ENCODE assay signal across 19 mouse cellular contexts in genomic region chr7:4764946-4765710, GRCm38 (mm10). TPM values are rescaled to one million over a fixed set of nuclear protein-coding genes. Genes with fewer than 3 reads are reported as not detected.
A peak's percentile ranks its signal among the peaks of the same experiment; 100 is the strongest.
DNase-seq lines count a peak whose midpoint lies in the region; ATAC-seq and TF ChIP-seq lines count a peak whose summit lies in the region.
"Had no signal": no experiment of that assay in that cellular context is flagged by ENCODE, and none has a peak within 500 bp of the region (broad histone marks: within the 10 kb centered on the region; RNA-seq: fewer than 3 reads in every experiment).

No protein-coding gene starts in this region.

- 0 out of 2 replicates have a peak, but pooled peaks cover 3% of the 10 kb centered on the region for H3K4me1 ChIP-seq in forebrain, embryonic 14.5 days (ENCODE audit: control insufficient read depth, insufficient read depth, low read length)
- H3K4me1 ChIP-seq in forebrain, embryonic 11.5 days (replicated peaks; ENCODE audit: control insufficient read depth, insufficient read depth, low read length): peaks cover 12% of the 10 kb centered on the region
- H3K4me1 ChIP-seq in limb, embryonic 12.5 days (replicated peaks): no peaks in the 10 kb centered on the region
- H3K4me1 ChIP-seq in limb, embryonic 10.5 days: peaks cover 11% of the 10 kb centered on the region; the same call in 1 of the 2 replicates
- no peaks in the 10 kb centered on the region for H3K4me1 ChIP-seq in ES-Bruce4 (ENCODE audit: control insufficient read depth, insufficient read depth, low read length)
- H3K4me1 ChIP-seq in liver, embryonic 15.5 days (replicated peaks): no peaks in the 10 kb centered on the region
- no peaks in the 10 kb centered on the region for H3K4me1 ChIP-seq in midbrain, embryonic 16.5 days (ENCODE audit: control insufficient read depth, insufficient read depth, low read length)
- H3K4me1 ChIP-seq: lung, embryonic 15.5 days had no signal

- no peak overlapping the region for H3K4me3 ChIP-seq in forebrain, embryonic 14.5 days (ENCODE audit: low read depth, low read length)
- no peak overlapping the region for H3K4me3 ChIP-seq in forebrain, embryonic 11.5 days (ENCODE audit: low read depth, low read length)
- H3K4me3 ChIP-seq in limb, embryonic 12.5 days (replicated peaks): no peak overlapping the region
- H3K4me3 ChIP-seq in limb, embryonic 10.5 days: no peak overlapping the region
- no peak overlapping the region for H3K4me3 ChIP-seq in ES-Bruce4 (ENCODE audit: low read depth, low read length)
- H3K4me3 ChIP-seq in liver, embryonic 15.5 days (replicated peaks): no peak overlapping the region
- H3K4me3 ChIP-seq in midbrain, embryonic 16.5 days (ENCODE audit: low read depth, low read length): no peak overlapping the region
- H3K4me3 ChIP-seq: embryonic facial prominence, embryonic 15.5 days; heart, embryonic 10.5 days; lung, embryonic 15.5 days had no signal

- no peak overlapping the region for H3K4me2 ChIP-seq in forebrain, embryonic 14.5 days (ENCODE audit: low read length)
- H3K4me2 ChIP-seq in forebrain, embryonic 11.5 days (ENCODE audit: low read depth, low read length, severe bottlenecking): no peak overlapping the region
- peak overlapping the region; percentile 7; the same call in 1 of the 2 replicates for H3K4me2 ChIP-seq in limb, embryonic 12.5 days
- H3K4me2 ChIP-seq in liver, embryonic 15.5 days: 0 out of 2 replicates have a peak overlapping the region, but pooled peaks have one; percentile 8
- H3K4me2 ChIP-seq in midbrain, embryonic 16.5 days (ENCODE audit: low read length): no peak overlapping the region
- H3K4me2 ChIP-seq: embryonic facial prominence, embryonic 15.5 days; lung, embryonic 15.5 days had no signal

- no peak for TF ChIP-seq POLR2A in ES-Bruce4 (IDR thresholded peaks at IDR 0.05; ENCODE audit: insufficient read depth, low read length)

- H3K9ac ChIP-seq in forebrain, embryonic 14.5 days (ENCODE audit: low read length): no peak overlapping the region; the same call in 1 of the 2 replicates
- H3K9ac ChIP-seq in forebrain, embryonic 11.5 days (ENCODE audit: low read length): no peak overlapping the region
- peak overlapping the region; percentile 14; the same call in 1 of the 2 replicates for H3K9ac ChIP-seq in limb, embryonic 12.5 days (replicated peaks)
- no peak overlapping the region for H3K9ac ChIP-seq in ES-Bruce4 (ENCODE audit: low read depth, poor library complexity, severe bottlenecking)
- no peak overlapping the region for H3K9ac ChIP-seq in liver, embryonic 15.5 days
- H3K9ac ChIP-seq in midbrain, embryonic 16.5 days (ENCODE audit: low read depth, low read length): no peak overlapping the region
- H3K9ac ChIP-seq: embryonic facial prominence, embryonic 15.5 days; lung, embryonic 15.5 days had no signal

- whole genome bisulfite sequencing in forebrain, embryonic 14.5 days: 4% methylated on average over 4 of the region's 4 CpGs
- WGBS in forebrain, embryonic 11.5 days: 10% methylated on average over 4 of the region's 4 CpGs
- 19% methylated on average over 4 of the region's 4 CpGs for WGBS in limb, embryonic 12.5 days
- WGBS in limb, embryonic 10.5 days: 35% methylated on average over 4 of the region's 4 CpGs
- 21% methylated on average over 4 of the region's 4 CpGs for WGBS in liver, embryonic 15.5 days (ENCODE audit: insufficient replicate concordance)
- WGBS in midbrain, embryonic 16.5 days: 11% methylated on average over 4 of the region's 4 CpGs

- no peak for TF ChIP-seq CTCF in ES-Bruce4 (IDR thresholded peaks at IDR 0.05; ENCODE audit: low read depth, low read length)

- ATAC-seq in forebrain, embryonic 14.5 days: no peak
- no peak for ATAC-seq in forebrain, embryonic 11.5 days (replicated peaks; ENCODE audit: low FRiP score)
- ATAC-seq in limb, embryonic 12.5 days (ENCODE audit: insufficient number of reproducible peaks, insufficient read depth, low FRiP score, low TSS enrichment, low read depth): no peak
- ATAC-seq in liver, embryonic 15.5 days (ENCODE audit: insufficient read depth): no peak
- no peak for ATAC-seq in midbrain, embryonic 16.5 days
- ATAC-seq: hindbrain, postnatal 0 days had no signal

- H3K27me3 ChIP-seq in forebrain, embryonic 14.5 days (replicated peaks; ENCODE audit: control insufficient read depth, insufficient read depth, low read length): no peaks in the 10 kb centered on the region
- no peaks in the 10 kb centered on the region for H3K27me3 ChIP-seq in forebrain, embryonic 11.5 days (ENCODE audit: control insufficient read depth, insufficient read depth, low read length)
- no peaks in the 10 kb centered on the region for H3K27me3 ChIP-seq in limb, embryonic 12.5 days
- no peaks in the 10 kb centered on the region for H3K27me3 ChIP-seq in limb, embryonic 10.5 days (ENCODE audit: low read depth, poor library complexity, severe bottlenecking)
- H3K27me3 ChIP-seq in ES-Bruce4 (ENCODE audit: control insufficient read depth, insufficient read depth, low read length, poor library complexity, severe bottlenecking): no peaks in the 10 kb centered on the region
- H3K27me3 ChIP-seq in liver, embryonic 15.5 days: peaks cover 38% of the 10 kb centered on the region
- H3K27me3 ChIP-seq in midbrain, embryonic 16.5 days (ENCODE audit: control insufficient read depth, insufficient read depth, low read depth, low read length): no peaks in the 10 kb centered on the region
- H3K27me3 ChIP-seq: embryonic facial prominence, embryonic 15.5 days had no signal

- H3K36me3 ChIP-seq in forebrain, embryonic 14.5 days (ENCODE audit: control insufficient read depth, insufficient read depth, low read length): no peaks in the 10 kb centered on the region
- H3K36me3 ChIP-seq in forebrain, embryonic 11.5 days (ENCODE audit: control insufficient read depth, insufficient read depth, low read length): no peaks in the 10 kb centered on the region
- no peaks in the 10 kb centered on the region for H3K36me3 ChIP-seq in limb, embryonic 12.5 days
- no peaks in the 10 kb centered on the region for H3K36me3 ChIP-seq in limb, embryonic 10.5 days
- H3K36me3 ChIP-seq in ES-Bruce4 (ENCODE audit: control insufficient read depth, insufficient read depth, low read length, poor library complexity, severe bottlenecking): no peaks in the 10 kb centered on the region
- no peaks in the 10 kb centered on the region for H3K36me3 ChIP-seq in liver, embryonic 15.5 days (replicated peaks)
- no peaks in the 10 kb centered on the region for H3K36me3 ChIP-seq in midbrain, embryonic 16.5 days (ENCODE audit: control insufficient read depth, insufficient read depth, low read length)
- H3K36me3 ChIP-seq: embryonic facial prominence, embryonic 15.5 days; heart, embryonic 10.5 days; lung, embryonic 15.5 days had no signal

- H3K27ac ChIP-seq in forebrain, embryonic 14.5 days (ENCODE audit: low read depth, low read length): no peak overlapping the region
- no peak overlapping the region for H3K27ac ChIP-seq in forebrain, embryonic 11.5 days (ENCODE audit: low read depth, low read length)
- H3K27ac ChIP-seq in limb, embryonic 12.5 days: no peak overlapping the region
- H3K27ac ChIP-seq in limb, embryonic 10.5 days: no peak overlapping the region
- peak overlapping the region; percentile 5; the same call in 1 of the 2 replicates for H3K27ac ChIP-seq in ES-Bruce4 (ENCODE audit: insufficient read depth, low read length)
- no peak overlapping the region for H3K27ac ChIP-seq in liver, embryonic 15.5 days (replicated peaks)
- no peak overlapping the region for H3K27ac ChIP-seq in midbrain, embryonic 16.5 days (ENCODE audit: low read length)
- H3K27ac ChIP-seq: embryonic facial prominence, embryonic 15.5 days; heart, embryonic 10.5 days; hindbrain, postnatal 0 days; lung, embryonic 15.5 days had no signal

- DNase-seq in forebrain, embryonic 14.5 days (ENCODE audit: low spot score): peak; percentile 56
- no peak for DNase-seq in forebrain, embryonic 11.5 days (ENCODE audit: low spot score)
- no peak for DNase-seq in limb, embryonic 10.5 days (ENCODE audit: low spot score)
- no peak for DNase-seq in urinary bladder, adult 2 months (ENCODE audit: low spot score)
- DNase-seq: adrenal gland, adult 2 months; cerebellum, adult 2 months; gastrocnemius, postnatal 25 days; kidney, adult 8-10 months; right cerebral cortex, postnatal 14 days; thymus, adult 2 months had no signal

- no peaks in the 10 kb centered on the region for H3K9me3 ChIP-seq in forebrain, embryonic 14.5 days (replicated peaks; ENCODE audit: control insufficient read depth, low read length)
- no peaks in the 10 kb centered on the region for H3K9me3 ChIP-seq in forebrain, embryonic 11.5 days (ENCODE audit: control insufficient read depth, low read length)
- no peaks in the 10 kb centered on the region for H3K9me3 ChIP-seq in limb, embryonic 12.5 days
- no peaks in the 10 kb centered on the region for H3K9me3 ChIP-seq in limb, embryonic 10.5 days (replicated peaks)
- no peaks in the 10 kb centered on the region for H3K9me3 ChIP-seq in ES-Bruce4 (replicated peaks; ENCODE audit: control insufficient read depth, insufficient read depth, low read length, poor library complexity, severe bottlenecking)
- H3K9me3 ChIP-seq in liver, embryonic 15.5 days (replicated peaks): no peaks in the 10 kb centered on the region
- H3K9me3 ChIP-seq in midbrain, embryonic 16.5 days (replicated peaks; ENCODE audit: control insufficient read depth, low read length, poor library complexity, severe bottlenecking): no peaks in the 10 kb centered on the region
- H3K9me3 ChIP-seq: embryonic facial prominence, embryonic 15.5 days; heart, embryonic 10.5 days; lung, embryonic 15.5 days had no signal

- no peak for TF ChIP-seq EP300 in ES-Bruce4 (IDR thresholded peaks at IDR 0.05; ENCODE audit: insufficient read depth, low read depth, low read length)

RNA-seq across cellular contexts. Expression of gene Fam71e2, which starts 6.0 kb away (rescaled TPM):
- not detected in 2 replicates for polyA plus RNA-seq in forebrain, embryonic 14.5 days (2014; fragmentation: Nextera tagmentation; extraction: Ambion mirVana)
- not detected in 2 replicates for polyA plus RNA-seq in forebrain, embryonic 11.5 days (2014; fragmentation: Nextera tagmentation; extraction: Ambion mirVana)
- not detected in 2 replicates for polyA plus RNA-seq in limb, embryonic 12.5 days (2016; fragmentation: Nextera tagmentation; extraction: Ambion mirVana)
- not detected in 2 replicates for polyA plus RNA-seq in limb, embryonic 10.5 days (2016; fragmentation: Nextera tagmentation; extraction: Ambion mirVana)
- polyA plus RNA-seq in ES-Bruce4 (2011; ENCODE audit: insufficient read depth, insufficient read length, low read depth, missing spikeins): not detected in 2 replicates
- polyA plus RNA-seq in liver, embryonic 15.5 days (2015; fragmentation: Nextera tagmentation; extraction: Ambion mirVana): not detected in 2 replicates
- polyA plus RNA-seq in urinary bladder, adult 2 months (2012; rRNA removed): 0.06 and 0.08 TPM in 2 replicates
- not detected in 2 replicates for polyA plus RNA-seq in midbrain, embryonic 16.5 days (2015; fragmentation: Nextera tagmentation; extraction: Ambion mirVana)
- polyA plus RNA-seq: adrenal gland, adult 2 months; cerebellum, adult 2 months; embryonic facial prominence, embryonic 15.5 days; heart, embryonic 10.5 days; hindbrain, postnatal 0 days; lung, embryonic 15.5 days had no signal

RNA-seq across cellular contexts. Expression of gene Cox6b2, which starts 12.2 kb away (rescaled TPM):
- polyA plus RNA-seq in forebrain, embryonic 14.5 days (2014; fragmentation: Nextera tagmentation; extraction: Ambion mirVana): 11.7 and 13.1 TPM in 2 replicates
- 29.9 and 33.7 TPM in 2 replicates for polyA plus RNA-seq in forebrain, embryonic 11.5 days (2014; fragmentation: Nextera tagmentation; extraction: Ambion mirVana)
- polyA plus RNA-seq in limb, embryonic 12.5 days (2016; fragmentation: Nextera tagmentation; extraction: Ambion mirVana): 61.5 and 70.0 TPM in 2 replicates
- 36.7 and 51.5 TPM in 2 replicates for polyA plus RNA-seq in limb, embryonic 10.5 days (2016; fragmentation: Nextera tagmentation; extraction: Ambion mirVana)
- polyA plus RNA-seq in ES-Bruce4 (2011; ENCODE audit: insufficient read depth, insufficient read length, low read depth, missing spikeins): 319 and 368 TPM in 2 replicates
- 66.0 and 79.3 TPM in 2 replicates for polyA plus RNA-seq in liver, embryonic 15.5 days (2015; fragmentation: Nextera tagmentation; extraction: Ambion mirVana)
- 40.5 and 61.3 TPM in 2 replicates for polyA plus RNA-seq in urinary bladder, adult 2 months (2012; rRNA removed)
- 19.3 and 21.3 TPM in 2 replicates for polyA plus RNA-seq in midbrain, embryonic 16.5 days (2015; fragmentation: Nextera tagmentation; extraction: Ambion mirVana)

RNA-seq across cellular contexts. Expression of gene Il11, which starts 17.5 kb away (rescaled TPM):
- polyA plus RNA-seq in forebrain, embryonic 14.5 days (2014; fragmentation: Nextera tagmentation; extraction: Ambion mirVana): 0.21 and 0.32 TPM in 2 replicates
- polyA plus RNA-seq in forebrain, embryonic 11.5 days (2014; fragmentation: Nextera tagmentation; extraction: Ambion mirVana): 0.19 TPM in 1 of 2 replicates, not detected in the other
- not detected in 2 replicates for polyA plus RNA-seq in limb, embryonic 12.5 days (2016; fragmentation: Nextera tagmentation; extraction: Ambion mirVana)
- polyA plus RNA-seq in limb, embryonic 10.5 days (2016; fragmentation: Nextera tagmentation; extraction: Ambion mirVana): 0.09 TPM in 1 of 2 replicates, not detected in the other
- 1.4 and 1.9 TPM in 2 replicates for polyA plus RNA-seq in ES-Bruce4 (2011; ENCODE audit: insufficient read depth, insufficient read length, low read depth, missing spikeins)
- 0.06 TPM in 1 of 2 replicates, not detected in the other for polyA plus RNA-seq in liver, embryonic 15.5 days (2015; fragmentation: Nextera tagmentation; extraction: Ambion mirVana)
- polyA plus RNA-seq in urinary bladder, adult 2 months (2012; rRNA removed): 0.61 and 0.62 TPM in 2 replicates
- 1.3 TPM in 2 replicates for polyA plus RNA-seq in midbrain, embryonic 16.5 days (2015; fragmentation: Nextera tagmentation; extraction: Ambion mirVana)

RNA-seq across cellular contexts. Expression of gene Tmem190, which starts 17.6 kb away (rescaled TPM):
- not detected in 2 replicates for polyA plus RNA-seq in forebrain, embryonic 14.5 days (2014; fragmentation: Nextera tagmentation; extraction: Ambion mirVana)
- not detected in 2 replicates for polyA plus RNA-seq in forebrain, embryonic 11.5 days (2014; fragmentation: Nextera tagmentation; extraction: Ambion mirVana)
- 0.54 TPM in 1 of 2 replicates, not detected in the other for polyA plus RNA-seq in limb, embryonic 12.5 days (2016; fragmentation: Nextera tagmentation; extraction: Ambion mirVana)
- polyA plus RNA-seq in limb, embryonic 10.5 days (2016; fragmentation: Nextera tagmentation; extraction: Ambion mirVana): not detected in 2 replicates
- polyA plus RNA-seq in ES-Bruce4 (2011; ENCODE audit: insufficient read depth, insufficient read length, low read depth, missing spikeins): not detected in 2 replicates
- 0.21 TPM in 1 of 2 replicates, not detected in the other for polyA plus RNA-seq in liver, embryonic 15.5 days (2015; fragmentation: Nextera tagmentation; extraction: Ambion mirVana)
- polyA plus RNA-seq in urinary bladder, adult 2 months (2012; rRNA removed): not detected in 2 replicates
- polyA plus RNA-seq in midbrain, embryonic 16.5 days (2015; fragmentation: Nextera tagmentation; extraction: Ambion mirVana): 0.48 and 0.73 TPM in 2 replicates
- polyA plus RNA-seq: adrenal gland, adult 2 months; cerebellum, adult 2 months; frontal cortex, adult 2 months; hindbrain, postnatal 0 days; thymus, adult 2 months had no signal

RNA-seq across cellular contexts. Expression of gene Tmem238, which starts 24.3 kb away (rescaled TPM):
- polyA plus RNA-seq in forebrain, embryonic 14.5 days (2014; fragmentation: Nextera tagmentation; extraction: Ambion mirVana): 1.5 and 1.7 TPM in 2 replicates
- polyA plus RNA-seq in forebrain, embryonic 11.5 days (2014; fragmentation: Nextera tagmentation; extraction: Ambion mirVana): 1.6 and 2.6 TPM in 2 replicates
- 6.5 and 6.8 TPM in 2 replicates for polyA plus RNA-seq in limb, embryonic 12.5 days (2016; fragmentation: Nextera tagmentation; extraction: Ambion mirVana)
- polyA plus RNA-seq in limb, embryonic 10.5 days (2016; fragmentation: Nextera tagmentation; extraction: Ambion mirVana): 4.8 and 5.8 TPM in 2 replicates
- polyA plus RNA-seq in ES-Bruce4 (2011; ENCODE audit: insufficient read depth, insufficient read length, low read depth, missing spikeins): 2.6 and 6.8 TPM in 2 replicates
- polyA plus RNA-seq in liver, embryonic 15.5 days (2015; fragmentation: Nextera tagmentation; extraction: Ambion mirVana): 9.5 and 10.3 TPM in 2 replicates
- 13.6 and 14.6 TPM in 2 replicates for polyA plus RNA-seq in urinary bladder, adult 2 months (2012; rRNA removed)
- polyA plus RNA-seq in midbrain, embryonic 16.5 days (2015; fragmentation: Nextera tagmentation; extraction: Ambion mirVana): 6.2 and 6.5 TPM in 2 replicates

Comparison
In these comparisons a context has a peak if more than half of its experiments do, and no peak if none do; other contexts are left out.
1. H3K4me2 ChIP-seq: peak in limb, embryonic 12.5 days (single experiment) and liver, embryonic 15.5 days (single experiment); none in forebrain, embryonic 14.5 days (single experiment), forebrain, embryonic 11.5 days (single experiment) and midbrain, embryonic 16.5 days (single experiment).